Mouse (Mus musculus): ENCODE measurements at regions not wholly inside any gene's neighbourhood (a gene's known extent, or its start where the extent isn't known, plus 50 kb on each side); places are given as distances from the start of the nearest gene placed in this dataset.

- Histone ChIP-seq H3K27me3 (no peaks in the 10 kb centered on the region), H3K36me3 (no peaks in the 10 kb centered on the region), H3K4me1 (replicated peaks) (peaks cover 11% of the 10 kb centered on the region), H3K4me3 (no peak overlapping the region), H3K27ac (no peak overlapping the region), H3K9me3 (no peaks in the 10 kb centered on the region), H3K4me2 (no peak overlapping the region), H3K9ac (no peak overlapping the region)
- ATAC-seq (ENCODE audit: low FRiP score) = no peak
- 86% methylated on average over 4 of the region's 4 CpGs for WGBS
Measured at GRCm38 (mm10) chr6:94953658-94954057, 163.4 kb upstream of the Kbtbd8 start.

GRCm38 (mm10) chr6:94951971-94952768 lies 164.9 kb upstream of the Kbtbd8 start:
- no peak overlapping the region for H3K27ac ChIP-seq
- no peaks in the 10 kb centered on the region for H3K9me3 ChIP-seq
- H3K9ac ChIP-seq = no peak overlapping the region
- no peak overlapping the region for H3K4me2 ChIP-seq
- H3K4me1 ChIP-seq (replicated peaks) = no peaks in the 10 kb centered on the region
- no peaks in the 10 kb centered on the region for H3K36me3 ChIP-seq
- 51% methylated on average over 7 of the region's 7 CpGs for WGBS
- no peak overlapping the region for H3K4me3 ChIP-seq
- ATAC-seq (ENCODE audit: low FRiP score) = no peak
- no peaks in the 10 kb centered on the region for H3K27me3 ChIP-seq

GRCm38 (mm10) chr6:94950944-94951343 lies 166.1 kb upstream of the Kbtbd8 start:
- Histone ChIP-seq H3K9me3 (no peaks in the 10 kb centered on the region), H3K4me3 (no peak overlapping the region), H3K9ac (no peak overlapping the region), H3K4me1 (replicated peaks) (no peaks in the 10 kb centered on the region), H3K4me2 (no peak overlapping the region), H3K27ac (no peak overlapping the region), H3K27me3 (no peaks in the 10 kb centered on the region), H3K36me3 (no peaks in the 10 kb centered on the region)
- 70% methylated on average over 5 of the region's 5 CpGs for WGBS
- ATAC-seq (ENCODE audit: low FRiP score) = no peak

- Histone ChIP-seq H3K4me1 (replicated peaks) (no peaks in the 10 kb centered on the region), H3K27ac (no peak overlapping the region), H3K4me2 (no peak overlapping the region), H3K9me3 (no peaks in the 10 kb centered on the region), H3K9ac (no peak overlapping the region), H3K27me3 (no peaks in the 10 kb centered on the region), H3K4me3 (no peak overlapping the region), H3K36me3 (no peaks in the 10 kb centered on the region)
- ATAC-seq (ENCODE audit: low FRiP score) = no peak
- WGBS = 92% methylated on average over 2 of the region's 2 CpGs
Measured at GRCm38 (mm10) chr6:94950319-94950718, 166.7 kb upstream of the Kbtbd8 start.

GRCm38 (mm10) chr6:94946352-94946900 lies 170.6 kb upstream of the Kbtbd8 start:
- Histone ChIP-seq H3K27ac (no peak overlapping the region), H3K4me3 (no peak overlapping the region), H3K9me3 (no peaks in the 10 kb centered on the region), H3K4me2 (no peak overlapping the region), H3K36me3 (no peaks in the 10 kb centered on the region), H3K9ac (no peak overlapping the region), H3K4me1 (replicated peaks) (peaks cover 7% of the 10 kb centered on the region), H3K27me3 (no peaks in the 10 kb centered on the region)
- WGBS = 89% methylated on average over 6 of the region's 6 CpGs
- ATAC-seq (ENCODE audit: low FRiP score) = no peak

GRCm38 (mm10) chr6:94945715-94946114 lies 171.3 kb upstream of the Kbtbd8 start:
- no peak overlapping the region for H3K4me3 ChIP-seq
- no peak overlapping the region for H3K4me2 ChIP-seq
- H3K27me3 ChIP-seq = no peaks in the 10 kb centered on the region
- no peak overlapping the region for H3K9ac ChIP-seq
- H3K4me1 ChIP-seq (replicated peaks) = peaks cover 7% of the 10 kb centered on the region
- H3K36me3 ChIP-seq = no peaks in the 10 kb centered on the region
- ATAC-seq (ENCODE audit: low FRiP score) = no peak
- no peak overlapping the region for H3K27ac ChIP-seq
- 86% methylated on average over 5 of the region's 5 CpGs for WGBS
- H3K9me3 ChIP-seq = no peaks in the 10 kb centered on the region

- Histone ChIP-seq H3K27ac (no peak overlapping the region), H3K4me2 (no peak overlapping the region), H3K36me3 (no peaks in the 10 kb centered on the region), H3K4me1 (replicated peaks) (peaks cover 7% of the 10 kb centered on the region), H3K4me3 (no peak overlapping the region), H3K9me3 (no peaks in the 10 kb centered on the region), H3K27me3 (no peaks in the 10 kb centered on the region), H3K9ac (no peak overlapping the region)
- 48% methylated on average over 4 of the region's 4 CpGs for WGBS
- ATAC-seq (ENCODE audit: low FRiP score) = no peak
Measured at GRCm38 (mm10) chr6:94944196-94944595, 172.8 kb upstream of the Kbtbd8 start.

GRCm38 (mm10) chr6:94938949-94939348 lies 178.1 kb upstream of the Kbtbd8 start:
- Histone ChIP-seq H3K4me1 (replicated peaks) (peaks cover under 1% of the 10 kb centered on the region; the same call in 1 of the 2 replicates), H3K9ac (no peak overlapping the region), H3K4me3 (no peak overlapping the region), H3K4me2 (no peak overlapping the region), H3K9me3 (no peaks in the 10 kb centered on the region), H3K36me3 (no peaks in the 10 kb centered on the region), H3K27me3 (no peaks in the 10 kb centered on the region), H3K27ac (no peak overlapping the region)
- 96% methylated on average over 2 of the region's 2 CpGs for WGBS
- ATAC-seq (ENCODE audit: low FRiP score) = no peak

- H3K9me3 ChIP-seq = no peaks in the 10 kb centered on the region
- H3K4me1 ChIP-seq (replicated peaks) = no peaks in the 10 kb centered on the region
- no peak overlapping the region for H3K9ac ChIP-seq
- no peak for ATAC-seq (ENCODE audit: low FRiP score)
- no peaks in the 10 kb centered on the region for H3K36me3 ChIP-seq
- H3K27me3 ChIP-seq = no peaks in the 10 kb centered on the region
- 90% methylated on average over 5 of the region's 5 CpGs for WGBS
- H3K27ac ChIP-seq = no peak overlapping the region
- no peak overlapping the region for H3K4me3 ChIP-seq
- H3K4me2 ChIP-seq = no peak overlapping the region
Measured at GRCm38 (mm10) chr6:94936206-94936605, 180.8 kb upstream of the Kbtbd8 start.

GRCm38 (mm10) chr6:94935706-94936105 lies 181.3 kb upstream of the Kbtbd8 start:
- Histone ChIP-seq H3K27me3 (no peaks in the 10 kb centered on the region), H3K9me3 (no peaks in the 10 kb centered on the region), H3K9ac (no peak overlapping the region), H3K27ac (no peak overlapping the region), H3K4me2 (no peak overlapping the region), H3K4me3 (no peak overlapping the region), H3K36me3 (no peaks in the 10 kb centered on the region), H3K4me1 (replicated peaks) (no peaks in the 10 kb centered on the region)
- 84% methylated on average over 1 of the region's 1 CpGs for WGBS
- ATAC-seq (ENCODE audit: low FRiP score) = no peak

GRCm38 (mm10) chr6:94927811-94928210 lies 189.2 kb upstream of the Kbtbd8 start:
- H3K36me3 ChIP-seq = no peaks in the 10 kb centered on the region
- 91% methylated on average over 6 of the region's 6 CpGs for WGBS
- no peaks in the 10 kb centered on the region for H3K9me3 ChIP-seq
- no peak overlapping the region for H3K4me2 ChIP-seq
- H3K4me1 ChIP-seq (replicated peaks) = no peaks in the 10 kb centered on the region
- no peaks in the 10 kb centered on the region for H3K27me3 ChIP-seq
- ATAC-seq (ENCODE audit: low FRiP score) = no peak
- H3K4me3 ChIP-seq = no peak overlapping the region
- H3K27ac ChIP-seq = no peak overlapping the region
- H3K9ac ChIP-seq = no peak overlapping the region

- H3K4me3 ChIP-seq = no peak overlapping the region
Measured at GRCm38 (mm10) chr6:94926652-94927211, 190.3 kb upstream of the Kbtbd8 start.

GRCm38 (mm10) chr6:94925408-94925807 lies 191.6 kb upstream of the Kbtbd8 start:
- 79% methylated on average over 1 of the region's 1 CpGs for WGBS
- Histone ChIP-seq H3K4me3 (no peak overlapping the region), H3K9me3 (no peaks in the 10 kb centered on the region), H3K9ac (no peak overlapping the region), H3K4me2 (no peak overlapping the region), H3K36me3 (no peaks in the 10 kb centered on the region), H3K27me3 (no peaks in the 10 kb centered on the region), H3K27ac (no peak overlapping the region), H3K4me1 (replicated peaks) (no peaks in the 10 kb centered on the region)
- ATAC-seq (ENCODE audit: low FRiP score) = no peak

More at GRCm38 (mm10) chr6:94926652-94927211, 190.3 kb upstream of the Kbtbd8 start:
- H3K9me3 ChIP-seq = no peaks in the 10 kb centered on the region
- no peak for ATAC-seq (ENCODE audit: low FRiP score)
- no peaks in the 10 kb centered on the region for H3K4me1 ChIP-seq (replicated peaks)
- 98% methylated on average over 8 of the region's 8 CpGs for WGBS
- H3K27ac ChIP-seq = no peak overlapping the region
- H3K27me3 ChIP-seq = no peaks in the 10 kb centered on the region
- H3K36me3 ChIP-seq = no peaks in the 10 kb centered on the region
- no peak overlapping the region for H3K4me2 ChIP-seq
- H3K9ac ChIP-seq = no peak overlapping the region

Data from hindbrain, embryonic 13.5 days (tissue).